Mouse (Mus musculus) limb, embryonic 15.5 days (tissue): ENCODE data around the gene Tmed6. TPM values are rescaled to one million over a fixed set of nuclear protein-coding genes. Genes with fewer than 3 reads are reported as not detected.
A peak's percentile ranks its signal among the peaks of the same experiment; 100 is the strongest.

Experiments
- ATAC-seq: fragments of 200-750 bp; cut with Nextera tagmentation; 2 replicates; pipeline ENCODE4 v1.8.0; 2017; ENCODE audit warnings: low read depth, moderate TSS enrichment; ENCODE audit not compliant: insufficient number of reproducible peaks, low FRiP score, low TSS enrichment
- H3K27ac ChIP-seq: fragments of 300-500 bp; sonication (generic); 2 replicates; pipeline ENCODE4 v1.5.1; 2015; ENCODE audit warnings: moderate library complexity, mild to moderate bottlenecking, inconsistent platforms
- H3K27me3 ChIP-seq: fragments of 300-500 bp; sonication (generic); 2 replicates; pipeline ENCODE4 v1.6.1; 2015; ENCODE audit warnings: inconsistent platforms
- H3K36me3 ChIP-seq: fragments of 300-500 bp; sonication (generic); 2 replicates; pipeline ENCODE4 v1.6.1; 2015; ENCODE audit warnings: inconsistent platforms
- H3K4me1 ChIP-seq: fragments of 300-500 bp; sonication (generic); 2 replicates; pipeline ENCODE4 v1.6.1; 2015; ENCODE audit warnings: inconsistent platforms
- H3K4me2 ChIP-seq: fragments of 300-500 bp; sonication (generic); 2 replicates; pipeline ENCODE4 v1.6.1; 2015; ENCODE audit warnings: mild to moderate bottlenecking, inconsistent platforms
- H3K4me3 ChIP-seq: fragments of 300-500 bp; sonication (generic); 2 replicates; pipeline ENCODE4 v1.5.1; 2015; ENCODE audit warnings: mild to moderate bottlenecking, inconsistent platforms
- H3K9ac ChIP-seq: fragments of 300-500 bp; sonication (generic); 2 replicates; pipeline ENCODE4 v1.6.1; 2015; ENCODE audit warnings: inconsistent platforms
- H3K9me3 ChIP-seq: fragments of 300-500 bp; sonication (generic); 2 replicates; pipeline ENCODE4 v1.6.1; 2016; ENCODE audit warnings: inconsistent platforms
- WGBS: fragments of 180-500 bp; shearing (Covaris S2); methylation state at CpG from one replicate; pipeline ENCODE4 v1.1.7; 2015; 5-methylcytosine and 5-hydroxymethylcytosine counted together
- microRNA-seq: library from miRNA; unstranded; fragments of <30 nt; microRNA quantifications from one replicate; pipeline ENCODE4, GENCODE M21; 2016
- polyA plus RNA-seq: library from polyadenylated mRNA; unstranded; fragments of >200 nt; fragmentation: Nextera tagmentation; extraction: Ambion mirVana; gene quantifications from 2 replicates; pipeline ENCODE4 v1.2.1, GENCODE M21; 2015

The Tmed6 gene
- polyA plus RNA-seq, 1 experiment from 2014 or later: not detected

GRCm38 (mm10) chr8:107030650-107031576, 34.5 kb downstream of the Tmed6 start, which contains the start of gene Vps4a:
TSS of gene Vps4a (plus strand) at chr8:107031222.
- Histone ChIP-seq H3K27me3 (no peaks in the 10 kb centered on the region), H3K4me1 (peaks cover 16% of the 10 kb centered on the region), H3K4me3 (peak within 1 kb of the TSS; percentile 99), H3K36me3 (peaks cover 4% of the 10 kb centered on the region; the same call in 1 of the 2 replicates), H3K9ac (peak within 1 kb of the TSS; percentile 93), H3K4me2 (peak within 1 kb of the TSS; percentile 72), H3K9me3 (no peaks in the 10 kb centered on the region), H3K27ac (peak within 1 kb of the TSS; percentile 90)
- 4% methylated on average over 65 of the region's 66 CpGs for WGBS
- peak; percentile 92 for ATAC-seq

- no peak overlapping the region for H3K4me3 ChIP-seq
- H3K4me1 ChIP-seq: peaks cover 16% of the 10 kb centered on the region
- H3K27me3 ChIP-seq: no peaks in the 10 kb centered on the region
- H3K36me3 ChIP-seq: no peaks in the 10 kb centered on the region; the same call in 1 of the 2 replicates
- no peak for ATAC-seq
- no peak overlapping the region for H3K9ac ChIP-seq
- WGBS: 67% methylated on average over 5 of the region's 5 CpGs
- no peaks in the 10 kb centered on the region for H3K9me3 ChIP-seq
- 0 out of 2 replicates have a peak overlapping the region, but pooled peaks have one; percentile 27 for H3K27ac ChIP-seq
- no peak overlapping the region for H3K4me2 ChIP-seq
Observed at GRCm38 (mm10) chr8:107030058-107030457, 35.4 kb downstream of the Tmed6 start.

- Histone ChIP-seq H3K27me3 (no peaks in the 10 kb centered on the region), H3K9me3 (no peaks in the 10 kb centered on the region), H3K4me1 (peaks cover 16% of the 10 kb centered on the region), H3K36me3 (no peaks in the 10 kb centered on the region), H3K27ac (no peak overlapping the region), H3K4me2 (no peak overlapping the region), H3K9ac (no peak overlapping the region), H3K4me3 (no peak overlapping the region)
- WGBS: 68% methylated on average over 3 of the region's 3 CpGs
- no peak for ATAC-seq
Observed at GRCm38 (mm10) chr8:107029310-107029709, 36.1 kb downstream of the Tmed6 start.

GRCm38 (mm10) chr8:107023479-107023878, 42.0 kb downstream of the Tmed6 start:
- no peak for ATAC-seq
- Histone ChIP-seq H3K27me3 (no peaks in the 10 kb centered on the region), H3K4me3 (no peak overlapping the region), H3K4me2 (no peak overlapping the region), H3K9ac (no peak overlapping the region), H3K9me3 (no peaks in the 10 kb centered on the region), H3K36me3 (no peaks in the 10 kb centered on the region), H3K4me1 (no peaks in the 10 kb centered on the region), H3K27ac (no peak overlapping the region)
- 91% methylated on average over 8 of the region's 8 CpGs for WGBS

- 92% methylated on average over 1 of the region's 1 CpGs for WGBS
- H3K4me3 ChIP-seq: no peak overlapping the region
- H3K4me1 ChIP-seq: no peaks in the 10 kb centered on the region
- ATAC-seq: no peak
- H3K27ac ChIP-seq: no peak overlapping the region
- H3K36me3 ChIP-seq: peaks cover 39% of the 10 kb centered on the region
- H3K4me2 ChIP-seq: no peak overlapping the region
- H3K27me3 ChIP-seq: no peaks in the 10 kb centered on the region
- H3K9ac ChIP-seq: no peak overlapping the region
- no peaks in the 10 kb centered on the region for H3K9me3 ChIP-seq
Observed at GRCm38 (mm10) chr8:107014915-107015314, 50.5 kb downstream of the Tmed6 start.

DNA sequence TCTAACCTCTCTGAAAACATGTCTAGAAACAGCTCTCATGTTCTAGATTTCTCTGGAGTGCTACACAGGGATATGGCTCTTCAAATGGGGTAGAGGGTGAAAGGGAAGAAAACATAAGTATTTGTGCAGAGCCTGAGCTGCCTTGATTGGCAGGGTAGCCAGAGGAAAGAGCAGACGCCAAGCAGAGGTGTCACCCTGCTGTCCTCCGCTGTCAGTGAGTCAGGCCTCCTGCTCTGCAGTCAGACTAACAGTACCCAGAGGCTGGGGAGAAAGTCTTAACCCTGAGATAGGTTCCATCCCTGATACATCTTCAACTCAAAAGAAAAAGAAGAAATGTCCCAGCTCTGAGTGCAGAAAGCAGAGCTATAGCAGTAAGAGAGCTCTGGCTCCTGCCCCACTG, 52.8 kb downstream of the Tmed6 start:
- H3K9ac ChIP-seq: no peak overlapping the region

More for the DNA sequence above, 52.8 kb downstream of the Tmed6 start:
- Histone ChIP-seq H3K27ac (no peak overlapping the region), H3K4me2 (no peak overlapping the region), H3K27me3 (no peaks in the 10 kb centered on the region), H3K9me3 (no peaks in the 10 kb centered on the region), H3K36me3 (peaks cover 52% of the 10 kb centered on the region), H3K4me1 (no peaks in the 10 kb centered on the region), H3K4me3 (no peak overlapping the region)
- 88% methylated on average over 2 of the region's 2 CpGs for WGBS
- ATAC-seq: no peak

Small RNA genes within 50 kb of the gene (microRNA-seq; reads per million reads assigned to microRNA genes)
- gene Mir7075: 0.82 reads per million

Other genes starting within 250 kb of the Tmed6 start
- 0.42 and 0.76 TPM in 2 replicates for gene Has3, start 195.4 kb downstream of the Tmed6 start, polyA plus RNA-seq
- 62.5 and 64.0 TPM in 2 replicates for gene Utp4, start 172.0 kb downstream of the Tmed6 start, polyA plus RNA-seq
- 14.9 and 17.8 TPM in 2 replicates for gene Sntb2, start 129.9 kb downstream of the Tmed6 start, polyA plus RNA-seq
- 71.3 and 79.3 TPM in 2 replicates for gene Vps4a, start 34.4 kb downstream of the Tmed6 start, polyA plus RNA-seq
- gene Pdf, start 17.0 kb downstream of the Tmed6 start, polyA plus RNA-seq: 43.8 and 47.2 TPM in 2 replicates
- gene Cog8, start 9.0 kb downstream of the Tmed6 start, polyA plus RNA-seq: 37.1 and 39.9 TPM in 2 replicates
- gene Nip7, start 8.8 kb downstream of the Tmed6 start, polyA plus RNA-seq: 82.9 TPM in 2 replicates
- gene Terf2, start 30.9 kb upstream of the Tmed6 start, polyA plus RNA-seq: 16.5 and 18.2 TPM in 2 replicates
- gene Cyb5b, start 85.0 kb upstream of the Tmed6 start, polyA plus RNA-seq: 74.5 and 76.8 TPM in 2 replicates
- 17.7 and 22.0 TPM in 2 replicates for gene Nfat5, start 227.8 kb upstream of the Tmed6 start, polyA plus RNA-seq